Mouse (Mus musculus) olfactory bulb, adult 2 months (tissue): ENCODE measurements around the gene Specc1l.

Experiments used
- CTCF ChIP-seq: fragments of 200-500 bp; IDR thresholded peaks from 2 replicates; pipeline ENCODE4 v1.5.1; 2012; ENCODE audit warnings: low read depth, mild to moderate bottlenecking, low read length, moderate library complexity; ENCODE audit not compliant: insufficient read depth
- POLR2A ChIP-seq: fragments of 200-500 bp; IDR thresholded peaks from 2 replicates; pipeline ENCODE4 v1.6.1; 2012; ENCODE audit warnings: mild to moderate bottlenecking, low read depth, low read length, moderate library complexity; ENCODE audit not compliant: insufficient read depth

DNA sequence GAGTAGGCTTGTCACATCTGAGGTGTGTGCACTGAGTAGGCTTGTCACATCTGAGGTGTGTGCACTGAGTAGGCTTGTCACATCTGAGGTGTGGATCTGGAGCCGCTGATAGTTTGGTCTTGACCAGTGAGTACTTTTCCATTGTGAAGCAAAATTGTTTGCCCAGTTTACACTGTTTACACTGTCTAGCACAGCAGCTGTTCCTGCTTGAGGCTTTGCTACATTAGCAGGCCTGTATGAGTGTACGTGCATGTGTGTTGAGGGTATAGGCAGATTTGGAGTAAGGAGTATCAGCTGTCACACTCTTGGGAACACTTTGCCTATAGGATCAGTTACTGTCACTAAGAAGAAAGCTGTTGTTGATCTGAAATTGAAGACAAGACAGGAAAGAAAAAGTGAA lies 21.6 kb downstream of the Specc1l start:
- TF ChIP-seq CTCF: no peak
- no peak for TF ChIP-seq POLR2A
